Mouse (Mus musculus) ES-E14 (cell line): ENCODE data around the gene Man2a1. TPM values are rescaled to one million over a fixed set of nuclear protein-coding genes. Genes with fewer than 3 reads are reported as not detected.

Experiments
- DNase-seq: peaks from one replicate; pipeline ENCODE4 v3.0.0-alpha.2; 2013; ENCODE audit warnings: low read depth, low spot score
- H3K27ac ChIP-seq: 2 replicates; pipeline ENCODE4 v1.5.1; 2012; ENCODE audit warnings: low read depth, mild to moderate bottlenecking, low read length, moderate library complexity, mixed read lengths; ENCODE audit not compliant: poor library complexity, insufficient read depth, severe bottlenecking
- H3K36me3 ChIP-seq: 2 replicates; pipeline ENCODE4 v1.6.1; 2012; ENCODE audit warnings: mild to moderate bottlenecking, low read length, moderate library complexity, mixed read lengths; ENCODE audit not compliant: control insufficient read depth, poor library complexity, insufficient read depth, severe bottlenecking
- H3K4me1 ChIP-seq, 2 experiments: fragments of 150-350 bp in 1 of 2; sonication (generic) in 1 of 2; 2 replicates each; pipeline ENCODE4 v1.6.1; 2012; ENCODE audit warnings: low read length in 2 of 2, mild to moderate bottlenecking in 1 of 2, mixed read lengths in 1 of 2; ENCODE audit not compliant: control insufficient read depth in 2 of 2, insufficient read depth in 2 of 2, poor library complexity in 1 of 2
- H3K4me3 ChIP-seq, 2 experiments: fragments of 150-350 bp in 1 of 2; sonication (generic) in 1 of 2; 2 replicates each; pipeline ENCODE4 v1.5.1; 2012; ENCODE audit warnings: low read length in 2 of 2, low read depth in 1 of 2, mild to moderate bottlenecking in 1 of 2, mixed read lengths in 1 of 2; ENCODE audit not compliant: insufficient read depth in 1 of 2, poor library complexity in 1 of 2, severe bottlenecking in 1 of 2
- H3K9ac ChIP-seq: 2 replicates; pipeline ENCODE4 v1.6.1; 2012; ENCODE audit warnings: low read depth, mild to moderate bottlenecking, low read length, mixed read lengths; ENCODE audit not compliant: poor library complexity, insufficient read depth, severe bottlenecking
- H3K9me3 ChIP-seq: fragments of 150-350 bp; sonication (generic); 2 replicates; pipeline ENCODE4 v1.6.1; 2012; ENCODE audit warnings: low read depth, mild to moderate bottlenecking, low read length; ENCODE audit not compliant: control insufficient read depth, insufficient read depth
- CHD2 ChIP-seq: IDR thresholded peaks from 2 replicates; pipeline ENCODE4 v1.6.1; 2014; ENCODE audit warnings: mild to moderate bottlenecking, low read depth, low read length, inconsistent platforms
- HCFC1 ChIP-seq: IDR thresholded peaks from 2 replicates; pipeline ENCODE4 v1.6.1; 2012; ENCODE audit warnings: low read length, inconsistent platforms, borderline replicate concordance; ENCODE audit not compliant: insufficient read depth
- MAFK ChIP-seq: IDR thresholded peaks from 2 replicates; pipeline ENCODE4 v1.6.1; 2014; ENCODE audit warnings: mild to moderate bottlenecking, low read depth, low read length, inconsistent platforms; ENCODE audit not compliant: insufficient read depth
- ZC3H11A ChIP-seq: IDR thresholded peaks from 2 replicates; pipeline ENCODE4 v1.6.1; 2012; ENCODE audit warnings: low read depth, mild to moderate bottlenecking, inconsistent platforms, low read length, borderline replicate concordance
- ZNF384 ChIP-seq: IDR thresholded peaks from 2 replicates; pipeline ENCODE4 v1.6.1; 2012; ENCODE audit warnings: low read depth, low read length, inconsistent platforms
- in situ Hi-C, 2 experiments: fragments of 600-800 bp; cut with MboI; formaldehyde crosslinking; loops; one replicate each; pipeline ENCODE4 v1.15.1; 2025; ENCODE audit warnings: low sequenced_read_pairs in 2 of 2, inconsistent platforms in 1 of 2; ENCODE audit not compliant: unreplicated experiment in 2 of 2
- total RNA-seq: library from RNA; depleted of rRNA; stranded (reverse); fragments of 300-350 nt; gene quantifications from 2 replicates; pipeline ENCODE4 v1.2.3, GENCODE M21; 2012

The Man2a1 gene
- total RNA-seq, 1 experiment, result 42.7 TPM

- Histone ChIP-seq H3K4me3 (no peak overlapping the region), H3K36me3 (no peaks in the 10 kb centered on the region), H3K27ac (no peak overlapping the region), H3K9ac (no peak overlapping the region), H3K9me3 (no peaks in the 10 kb centered on the region), H3K4me1 (no peaks in the 10 kb centered on the region)
- TF ChIP-seq CHD2, result no peak
- TF ChIP-seq MAFK, result no peak
- TF ChIP-seq ZC3H11A, result no peak
- TF ChIP-seq HCFC1, result no peak
- TF ChIP-seq ZNF384, result no peak
- in situ Hi-C loops, result no loop called here
- no peak for DNase-seq
Observed at GRCm38 (mm10) chr17:64647396-64647795, 46.9 kb downstream of the Man2a1 start.

GRCm38 (mm10) chr17:64650702-64651101 is 50.2 kb downstream of the Man2a1 start:
- in situ Hi-C loops, result no loop called here
- no peaks in the 10 kb centered on the region for H3K36me3 ChIP-seq
- H3K27ac ChIP-seq, result no peak overlapping the region
- H3K4me3 ChIP-seq, result no peak overlapping the region
- no peak for DNase-seq
- H3K4me1 ChIP-seq, result no peaks in the 10 kb centered on the region
- TF ChIP-seq MAFK, result no peak
- no peak for TF ChIP-seq HCFC1
- TF ChIP-seq ZNF384, result no peak
- TF ChIP-seq ZC3H11A, result no peak
- no peak for TF ChIP-seq CHD2
- no peak overlapping the region for H3K9ac ChIP-seq
- no peaks in the 10 kb centered on the region for H3K9me3 ChIP-seq

GRCm38 (mm10) chr17:64653621-64654020 is 53.1 kb downstream of the Man2a1 start:
- H3K36me3 ChIP-seq, result no peaks in the 10 kb centered on the region
- no peak overlapping the region for H3K4me3 ChIP-seq
- no peak overlapping the region for H3K27ac ChIP-seq
- no peak for DNase-seq
- TF ChIP-seq CHD2 (no peak), MAFK (no peak), ZNF384 (no peak), ZC3H11A (no peak), HCFC1 (no peak)
- no peaks in the 10 kb centered on the region for H3K9me3 ChIP-seq
- H3K9ac ChIP-seq, result no peak overlapping the region
- in situ Hi-C loops, result no loop called here
- no peaks in the 10 kb centered on the region for H3K4me1 ChIP-seq

GRCm38 (mm10) chr17:64659682-64660081 is 59.1 kb downstream of the Man2a1 start:
- Histone ChIP-seq H3K27ac (no peak overlapping the region), H3K4me1 (no peaks in the 10 kb centered on the region), H3K9me3 (no peaks in the 10 kb centered on the region), H3K36me3 (peaks cover 4% of the 10 kb centered on the region; the same call in 1 of the 2 replicates), H3K9ac (no peak overlapping the region), H3K4me3 (no peak overlapping the region)
- DNase-seq, result no peak
- in situ Hi-C loops, result no loop called here
- no peak for TF ChIP-seq HCFC1
- TF ChIP-seq ZNF384, result no peak

- DNase-seq, result no peak
- Histone ChIP-seq H3K4me1 (no peaks in the 10 kb centered on the region), H3K36me3 (peaks cover 3% of the 10 kb centered on the region; the same call in 1 of the 2 replicates), H3K9me3 (no peaks in the 10 kb centered on the region), H3K9ac (no peak overlapping the region), H3K4me3 (no peak overlapping the region), H3K27ac (no peak overlapping the region)
- TF ChIP-seq MAFK (no peak), HCFC1 (no peak), CHD2 (no peak), ZNF384 (no peak), ZC3H11A (no peak)
- in situ Hi-C loops, result no loop called here
Observed at GRCm38 (mm10) chr17:64666518-64666917, 66.0 kb downstream of the Man2a1 start.
